Mouse (Mus musculus) gastrocnemius, adult 8-10 months (tissue): ENCODE measurements at regions not wholly inside any gene's neighbourhood (a gene's known extent, or its start where the extent isn't known, plus 50 kb on each side); places are given as distances from the start of the nearest gene placed in this dataset.
"Not testable (repeated sequence)": the region's sequence is repeated elsewhere in the genome, so short reads cannot be mapped to it uniquely, and the experiment has no call there.

Experiments
- DNase-seq, 2 experiments: peaks; one replicate each; pipeline ENCODE4 v3.0.0; 2022; ENCODE audit warnings: low spot score in 2 of 2

GRCm38 (mm10) chr8:55347851-55348250, 393.2 kb downstream of the Gpm6a start:
- DNase-seq: not testable (repeated sequence)

- DNase-seq: not testable (repeated sequence)
Observed at GRCm38 (mm10) chr8:55359851-55360250, 405.2 kb downstream of the Gpm6a start.

- peak; percentile 26 to 29 for DNase-seq
Observed at GRCm38 (mm10) chr8:55367431-55367830, 412.8 kb downstream of the Gpm6a start.

GRCm38 (mm10) chr8:55397046-55397445, 442.4 kb downstream of the Gpm6a start:
- DNase-seq: no peak

GRCm38 (mm10) chr8:55398331-55398730, 443.7 kb downstream of the Gpm6a start:
- DNase-seq: no peak

- no peak for DNase-seq
Observed at GRCm38 (mm10) chr8:55400412-55400811, 445.8 kb downstream of the Gpm6a start.

- DNase-seq: not testable (repeated sequence)
Observed at GRCm38 (mm10) chr8:55406903-55407302, 452.3 kb downstream of the Gpm6a start.
